Mouse (Mus musculus) midbrain, embryonic 14.5 days (tissue): ENCODE measurements around the gene Diaph2. TPM values are rescaled to one million over a fixed set of nuclear protein-coding genes. Genes with fewer than 3 reads are reported as not detected.
"Not testable (repeated sequence)": the region's sequence is repeated elsewhere in the genome, so short reads cannot be mapped to it uniquely, and the experiment has no call there.

ENCODE experiments used
- ATAC-seq: fragments of 200-750 bp; cut with Nextera tagmentation; 2 replicates; pipeline ENCODE4 v1.8.0; 2017; ENCODE audit warnings: moderate number of reproducible peaks, moderate library complexity; ENCODE audit not compliant: low FRiP score, low TSS enrichment
- DNase-seq: peaks from one replicate; pipeline ENCODE4 v3.0.0-alpha.2; 2015
- H3K27ac ChIP-seq: fragments of 300-500 bp; sonication (generic); replicated peaks from 2 replicates; pipeline ENCODE4 v1.5.1; 2014; ENCODE audit warnings: mild to moderate bottlenecking, low read depth, low read length, moderate library complexity
- H3K27me3 ChIP-seq: fragments of 300-500 bp; sonication (generic); 2 replicates; pipeline ENCODE4 v1.6.1; 2014; ENCODE audit warnings: low read length, control low read depth, mixed read lengths; ENCODE audit not compliant: control insufficient read depth, insufficient read depth
- H3K36me3 ChIP-seq: fragments of 300-500 bp; sonication (generic); 2 replicates; pipeline ENCODE4 v1.6.1; 2014; ENCODE audit warnings: low read length, control low read depth; ENCODE audit not compliant: control insufficient read depth, insufficient read depth
- H3K4me1 ChIP-seq: fragments of 300-500 bp; sonication (generic); 2 replicates; pipeline ENCODE4 v1.6.1; 2014; ENCODE audit warnings: mild to moderate bottlenecking, antibody characterized with exemption, low read length, control low read depth; ENCODE audit not compliant: control insufficient read depth, insufficient read depth
- H3K4me2 ChIP-seq: fragments of 300-500 bp; sonication (generic); 2 replicates; pipeline ENCODE4 v1.6.1; 2014; ENCODE audit warnings: mild to moderate bottlenecking, low read length, moderate library complexity
- H3K4me3 ChIP-seq: fragments of 300-500 bp; sonication (generic); replicated peaks from 2 replicates; pipeline ENCODE4 v1.5.1; 2014; ENCODE audit warnings: low read depth, low read length
- H3K9ac ChIP-seq: fragments of 300-500 bp; sonication (generic); replicated peaks from 2 replicates; pipeline ENCODE4 v1.6.1; 2014; ENCODE audit warnings: mild to moderate bottlenecking, low read length, moderate library complexity
- H3K9me3 ChIP-seq: fragments of 300-500 bp; sonication (generic); 2 replicates; pipeline ENCODE4 v1.6.1; 2016; ENCODE audit warnings: low read length, control low read depth, mixed read lengths; ENCODE audit not compliant: control insufficient read depth
- WGBS: fragments of 180-500 bp; shearing (Covaris S2); extraction: QIAGEN DNeasy Blood & Tissue Kit; methylation state at CpG from one replicate; pipeline ENCODE4 v1.1.7; 2014; 5-methylcytosine and 5-hydroxymethylcytosine counted together
- polyA plus RNA-seq: library from polyadenylated mRNA; unstranded; fragments of >200 nt; fragmentation: Nextera tagmentation; extraction: Ambion mirVana; gene quantifications from 2 replicates; pipeline ENCODE4 v1.2.1, GENCODE M21; 2014

Gene Diaph2
- polyA plus RNA-seq, 1 experiment from 2014 or later = 4.9 TPM

DNA sequence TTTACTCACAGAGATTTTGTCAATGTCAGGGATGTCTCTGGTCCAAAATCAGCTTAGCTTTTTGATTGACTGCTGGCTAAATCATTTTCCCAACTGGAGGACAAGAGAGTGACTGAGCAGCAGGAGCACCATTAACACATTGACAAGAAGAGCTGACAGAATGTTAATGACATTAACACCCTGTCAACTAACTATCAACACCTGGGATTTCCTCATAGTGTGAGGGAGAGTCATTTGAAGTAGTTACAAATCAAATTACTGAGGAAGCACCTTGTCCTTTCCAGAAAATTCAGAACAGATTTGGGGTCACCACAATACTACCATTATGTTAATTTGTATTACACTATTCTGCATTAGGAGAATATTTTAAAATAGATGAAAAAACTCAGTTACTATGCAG is 439.7 kb downstream of the Diaph2 start:
- ATAC-seq (no peak), DNase-seq (no peak)
- Histone ChIP-seq H3K4me3 (no peak overlapping the region), H3K27ac (no peak overlapping the region), H3K4me2 (no peak overlapping the region), H3K27me3 (no peaks in the 10 kb centered on the region), H3K9me3 (no peaks in the 10 kb centered on the region), H3K4me1 (no peaks in the 10 kb centered on the region), H3K9ac (no peak overlapping the region), H3K36me3 (no peaks in the 10 kb centered on the region)

DNA sequence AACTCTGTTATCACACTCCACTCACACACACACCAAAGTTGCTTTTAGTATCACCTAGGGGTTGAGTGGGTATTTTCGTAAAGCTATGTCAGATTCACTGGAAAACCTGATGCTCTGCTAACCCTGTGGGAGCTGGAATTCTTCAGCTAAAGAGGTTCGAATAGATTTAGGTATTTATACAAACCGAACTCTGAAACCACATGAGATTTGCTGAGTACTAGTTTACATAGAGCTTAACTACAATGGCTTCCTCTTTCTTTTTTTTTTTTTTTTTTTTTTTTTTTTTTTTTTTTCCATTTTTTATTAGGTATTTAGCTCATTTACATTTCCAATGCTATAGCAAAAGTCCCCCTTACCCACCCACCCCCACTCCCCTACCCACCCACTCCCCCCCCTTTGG is 447.9 kb downstream of the Diaph2 start:
- not testable (repeated sequence) for H3K9me3 ChIP-seq, H3K27ac ChIP-seq, H3K9ac ChIP-seq, H3K27me3 ChIP-seq, H3K36me3 ChIP-seq, H3K4me2 ChIP-seq, H3K4me1 ChIP-seq, H3K4me3 ChIP-seq, DNase-seq, ATAC-seq
- WGBS = 87% methylated on average over 3 of the region's 3 CpGs

DNA sequence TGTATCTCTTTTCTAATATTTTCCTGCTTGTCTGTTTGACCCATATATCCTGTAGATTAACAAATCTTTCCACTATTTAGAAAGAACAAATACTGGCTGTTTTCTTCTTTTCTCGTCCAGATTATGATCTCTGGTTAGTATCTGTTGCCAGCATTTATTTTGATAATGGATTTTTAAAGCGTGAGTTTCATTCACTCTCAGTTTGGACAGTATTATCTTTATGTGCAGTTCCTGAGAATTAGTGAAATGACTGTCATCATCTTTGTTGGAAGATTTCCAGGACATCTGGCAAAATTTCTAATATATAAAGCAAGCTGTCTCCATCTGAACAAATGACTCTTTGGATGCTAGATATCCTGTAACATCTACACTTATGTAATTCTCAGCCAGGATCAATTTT is 455.7 kb downstream of the Diaph2 start:
- DNase-seq (no peak), ATAC-seq (no peak)
- Histone ChIP-seq H3K9me3 (no peaks in the 10 kb centered on the region), H3K27ac (no peak overlapping the region), H3K27me3 (no peaks in the 10 kb centered on the region), H3K4me3 (no peak overlapping the region), H3K4me2 (no peak overlapping the region), H3K9ac (no peak overlapping the region), H3K36me3 (no peaks in the 10 kb centered on the region), H3K4me1 (no peaks in the 10 kb centered on the region)
- 75% methylated on average over 2 of the region's 2 CpGs for WGBS

DNA sequence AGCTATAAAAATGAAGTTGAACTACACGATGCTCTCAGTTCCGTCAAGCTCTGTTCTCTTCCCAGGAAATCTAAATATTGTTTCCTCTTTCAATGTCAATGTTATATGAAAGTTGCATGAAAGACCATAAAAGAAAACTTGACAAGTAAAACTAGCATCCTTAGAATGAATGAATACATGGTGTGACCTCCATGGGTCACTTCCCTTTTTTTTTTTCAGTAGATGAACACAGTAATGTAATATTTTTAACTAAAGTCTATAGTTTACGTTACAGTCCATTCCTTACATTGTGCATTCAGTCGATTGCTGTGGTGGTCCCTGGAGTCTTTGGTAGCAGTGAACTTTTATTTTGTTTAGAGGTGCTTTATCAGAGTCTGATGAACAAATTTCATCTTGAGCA is 462.7 kb downstream of the Diaph2 start:
- DNase-seq (no peak), ATAC-seq (no peak)
- Histone ChIP-seq H3K36me3 (no peaks in the 10 kb centered on the region), H3K4me1 (no peaks in the 10 kb centered on the region), H3K27me3 (no peaks in the 10 kb centered on the region), H3K27ac (no peak overlapping the region), H3K4me2 (no peak overlapping the region), H3K9me3 (no peaks in the 10 kb centered on the region), H3K4me3 (no peak overlapping the region), H3K9ac (no peak overlapping the region)
- WGBS = 89% methylated on average over 4 of the region's 4 CpGs

DNA sequence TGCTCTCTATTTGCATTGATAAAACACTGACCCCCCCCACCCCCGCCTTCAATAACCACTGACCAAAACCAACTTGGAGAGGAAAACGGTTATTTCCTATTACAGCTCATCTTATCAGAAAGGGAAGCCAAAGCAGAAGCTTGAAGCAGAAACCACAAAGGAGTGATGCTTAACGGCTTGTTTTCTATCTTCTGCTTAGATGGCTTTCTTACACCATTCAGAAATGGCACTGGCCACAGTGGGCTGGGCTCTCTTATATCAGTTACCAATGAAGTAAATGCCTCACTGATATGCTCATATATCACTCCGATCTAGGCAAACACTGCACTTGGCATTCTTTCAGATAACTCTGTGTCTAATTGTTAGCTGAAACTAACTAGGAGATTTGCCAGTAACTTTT is 463.2 kb downstream of the Diaph2 start:
- 90% methylated on average over 4 of the region's 4 CpGs for WGBS
- Histone ChIP-seq H3K9me3 (no peaks in the 10 kb centered on the region), H3K27ac (no peak overlapping the region), H3K4me2 (no peak overlapping the region), H3K4me3 (no peak overlapping the region), H3K27me3 (no peaks in the 10 kb centered on the region), H3K9ac (no peak overlapping the region), H3K36me3 (no peaks in the 10 kb centered on the region), H3K4me1 (no peaks in the 10 kb centered on the region)
- DNase-seq (no peak), ATAC-seq (no peak)

DNA sequence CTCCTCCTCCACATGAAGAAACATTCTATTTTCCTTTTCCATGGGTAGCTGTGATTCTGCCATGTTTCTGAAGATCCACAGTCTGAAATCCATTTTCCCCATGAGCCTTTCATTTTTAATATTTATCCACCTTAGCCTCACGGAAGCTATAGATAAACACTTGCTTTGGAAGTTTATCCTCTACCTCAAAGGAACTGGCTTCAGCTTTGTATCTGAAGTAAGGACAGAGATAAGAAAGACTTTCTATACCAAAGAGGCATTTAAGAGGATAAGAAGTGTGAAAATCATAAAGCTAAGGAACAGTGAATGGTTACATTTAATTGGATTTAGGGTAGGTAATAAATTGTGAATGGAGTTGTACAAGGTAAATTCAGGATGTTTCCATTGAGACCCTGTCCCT is 480.5 kb downstream of the Diaph2 start:
- ATAC-seq = no peak
- H3K4me3 ChIP-seq = no peak overlapping the region
- no peak overlapping the region for H3K27ac ChIP-seq
- WGBS = 81% methylated on average over 1 of the region's 1 CpGs
- H3K9ac ChIP-seq = no peak overlapping the region
- H3K9me3 ChIP-seq = no peaks in the 10 kb centered on the region
- no peak overlapping the region for H3K4me2 ChIP-seq
- H3K36me3 ChIP-seq = no peaks in the 10 kb centered on the region
- no peaks in the 10 kb centered on the region for H3K4me1 ChIP-seq
- no peaks in the 10 kb centered on the region for H3K27me3 ChIP-seq
- no peak for DNase-seq

DNA sequence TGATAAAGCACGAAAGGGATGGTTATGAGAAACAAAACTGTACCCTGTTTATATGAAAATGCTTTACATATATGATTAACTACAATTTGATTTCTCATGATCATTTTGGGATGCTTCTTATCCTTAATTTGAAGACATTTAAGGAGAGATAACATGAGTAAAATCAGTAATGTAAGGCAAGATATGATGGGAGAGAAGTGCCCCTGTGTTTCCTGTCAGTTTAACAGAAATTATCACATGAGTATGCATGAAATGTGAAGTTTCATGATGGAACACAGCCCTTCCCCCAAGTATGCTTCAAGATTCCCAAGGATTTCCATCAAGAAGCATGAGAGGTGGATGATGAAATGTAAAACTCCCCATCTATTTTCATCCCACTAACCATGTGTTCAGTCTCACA is 485.6 kb downstream of the Diaph2 start:
- DNase-seq (no peak), ATAC-seq (no peak)
- no peak overlapping the region for H3K4me3 ChIP-seq
- no peaks in the 10 kb centered on the region for H3K27me3 ChIP-seq
- H3K27ac ChIP-seq = no peak overlapping the region
- no peaks in the 10 kb centered on the region for H3K36me3 ChIP-seq
- no peaks in the 10 kb centered on the region for H3K9me3 ChIP-seq
- no peak overlapping the region for H3K4me2 ChIP-seq
- no peak overlapping the region for H3K9ac ChIP-seq
- 61% methylated on average over 1 of the region's 1 CpGs for WGBS
- H3K4me1 ChIP-seq = no peaks in the 10 kb centered on the region

DNA sequence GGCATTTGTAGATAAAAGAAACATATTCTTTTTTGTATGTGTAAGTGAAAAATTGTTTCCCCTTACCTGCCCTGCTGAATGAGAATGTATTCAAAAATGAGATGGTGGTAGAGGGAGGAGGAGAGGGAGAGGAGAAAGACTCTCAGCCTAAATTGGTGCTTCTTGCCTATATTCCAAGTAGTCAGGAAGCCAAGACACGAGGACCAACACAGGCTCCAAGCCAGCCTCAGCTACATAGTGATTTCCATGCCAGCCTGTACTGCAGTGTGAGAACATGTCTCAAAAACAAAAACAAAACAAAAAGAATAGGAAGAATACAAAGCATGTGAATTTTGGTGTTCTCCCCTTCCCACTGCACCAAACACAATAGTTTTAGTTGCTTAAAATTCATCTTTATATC is 497.1 kb downstream of the Diaph2 start:
- no peak for DNase-seq
- Histone ChIP-seq H3K4me2 (no peak overlapping the region), H3K9me3 (no peaks in the 10 kb centered on the region), H3K27me3 (no peaks in the 10 kb centered on the region), H3K27ac (no peak overlapping the region), H3K36me3 (no peaks in the 10 kb centered on the region), H3K9ac (no peak overlapping the region), H3K4me1 (no peaks in the 10 kb centered on the region), H3K4me3 (no peak overlapping the region)
- 73% methylated on average over 1 of the region's 1 CpGs for WGBS
- no peak for ATAC-seq

DNA sequence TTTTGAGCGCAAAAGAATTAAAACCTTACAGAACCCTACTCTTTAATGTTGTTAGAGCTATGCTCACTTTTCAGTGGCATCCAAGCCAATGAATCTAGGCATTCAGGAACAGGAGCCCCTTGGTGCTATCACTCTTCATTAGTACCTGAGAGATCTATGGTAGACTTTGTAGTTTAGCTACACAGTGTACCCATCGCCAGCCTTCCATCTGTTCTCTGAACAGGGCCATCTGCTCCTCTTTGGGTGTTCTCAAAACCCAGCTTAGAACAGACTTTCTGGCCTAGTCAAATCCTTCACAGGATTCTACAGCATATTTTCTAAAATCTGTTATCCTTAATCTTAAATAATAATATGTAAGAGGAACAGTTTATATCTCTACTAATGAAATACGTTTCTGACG is 504.1 kb downstream of the Diaph2 start:
- no peaks in the 10 kb centered on the region for H3K9me3 ChIP-seq
- H3K27ac ChIP-seq = no peak overlapping the region
- no peak overlapping the region for H3K4me3 ChIP-seq
- H3K4me2 ChIP-seq = no peak overlapping the region
- no peaks in the 10 kb centered on the region for H3K36me3 ChIP-seq
- ATAC-seq (no peak), DNase-seq (no peak)
- 91% methylated on average over 4 of the region's 4 CpGs for WGBS
- no peak overlapping the region for H3K9ac ChIP-seq
- no peaks in the 10 kb centered on the region for H3K4me1 ChIP-seq
- H3K27me3 ChIP-seq = no peaks in the 10 kb centered on the region
